Mouse (Mus musculus) CH12.LX (cell line): ENCODE data around the gene Proz. TPM values are rescaled to one million over a fixed set of nuclear protein-coding genes. Genes with fewer than 3 reads are reported as not detected.

Source experiments
- DNase-seq: peaks from one replicate; pipeline ENCODE4 v3.0.0-alpha.2; 2013; ENCODE audit errors: extremely low read depth
- H3K27ac ChIP-seq: 2 replicates; pipeline ENCODE4 v1.5.1; 2012; ENCODE audit warnings: low read depth, mild to moderate bottlenecking, control low read depth, moderate library complexity; ENCODE audit not compliant: insufficient read depth
- H3K27me3 ChIP-seq: replicated peaks from 2 replicates; pipeline ENCODE3; 2012; ENCODE audit warnings: inconsistent platforms
- H3K36me3 ChIP-seq, 2 experiments: replicated peaks in 1 of 2; 2 replicates each; pipeline versions ENCODE3 to v1.6.1; 2012; ENCODE audit warnings: inconsistent platforms in 1 of 2, low read length in 1 of 2, mild to moderate bottlenecking in 1 of 2, mixed read lengths in 1 of 2, moderate library complexity in 1 of 2; ENCODE audit not compliant: control insufficient read depth in 1 of 2, insufficient read depth in 1 of 2
- H3K4me1 ChIP-seq, 2 experiments: 2 replicates each; pipeline ENCODE4 v1.6.1; 2012; ENCODE audit warnings: inconsistent platforms in 1 of 2, moderate library complexity in 1 of 2; ENCODE audit not compliant: insufficient read depth in 2 of 2, control insufficient read depth in 1 of 2
- H3K4me2 ChIP-seq: 2 replicates; pipeline ENCODE4 v1.6.1; 2012; ENCODE audit warnings: low read depth, mild to moderate bottlenecking, control low read depth; ENCODE audit not compliant: poor library complexity, insufficient read depth, severe bottlenecking
- H3K4me3 ChIP-seq, 3 experiments: fragments of 150-350 bp in 1 of 3; sonication (generic) in 1 of 3; replicated peaks in 1 of 3; 2 replicates each; pipeline versions ENCODE3 to v1.5.1; 2011 to 2012; ENCODE audit warnings: low read depth in 2 of 3, low read length in 2 of 3, mild to moderate bottlenecking in 2 of 3, moderate library complexity in 2 of 3, control low read depth in 1 of 3, improper control_type of control experiment in 1 of 3, inconsistent platforms in 1 of 3, mixed read lengths in 1 of 3; ENCODE audit not compliant: poor library complexity in 1 of 3
- H3K79me2 ChIP-seq: replicated peaks from 2 replicates; pipeline ENCODE4 v1.6.1; 2012; ENCODE audit warnings: mild to moderate bottlenecking, moderate library complexity; ENCODE audit not compliant: control insufficient read depth, poor library complexity, insufficient read depth, severe bottlenecking; ENCODE audit errors: extremely low read depth
- H3K9ac ChIP-seq: 2 replicates; pipeline ENCODE4 v1.6.1; 2012; ENCODE audit warnings: low read depth, mild to moderate bottlenecking, control low read depth, moderate library complexity; ENCODE audit not compliant: insufficient read depth
- H3K9me3 ChIP-seq: replicated peaks from 2 replicates; pipeline ENCODE3; 2012; ENCODE audit warnings: low read length, inconsistent platforms, mixed read lengths
- BHLHE40 ChIP-seq: IDR thresholded peaks from 2 replicates; pipeline ENCODE4 v1.6.1; 2011; ENCODE audit warnings: mild to moderate bottlenecking, low read depth, low read length, improper control_type of control experiment
- CHD1 ChIP-seq: IDR thresholded peaks from 2 replicates; pipeline ENCODE4 v1.6.1; 2012; ENCODE audit warnings: low read depth, low read length, improper control_type of control experiment, inconsistent platforms
- CTCF ChIP-seq, 2 experiments: IDR thresholded peaks in 1 of 2; conservative IDR thresholded peaks in 1 of 2; 2 replicates each; pipeline ENCODE4 v1.5.1; 2011 to 2012; ENCODE audit warnings: low read depth in 2 of 2, low read length in 2 of 2, improper control_type of control experiment in 1 of 2, inconsistent platforms in 1 of 2, mild to moderate bottlenecking in 1 of 2, moderate library complexity in 1 of 2
- EP300 ChIP-seq: IDR thresholded peaks from 2 replicates; pipeline ENCODE4 v1.6.1; 2011; ENCODE audit warnings: low read length, improper control_type of control experiment
- ETS1 ChIP-seq: conservative IDR thresholded peaks from 2 replicates; pipeline ENCODE4 v1.6.1; 2012; ENCODE audit warnings: low read depth, mild to moderate bottlenecking, inconsistent platforms, low read length, improper control_type of control experiment, moderate library complexity
- GABPA ChIP-seq: IDR thresholded peaks from 2 replicates; pipeline ENCODE4 v1.6.1; 2012; ENCODE audit warnings: low read depth, low read length, improper control_type of control experiment, inconsistent platforms; ENCODE audit not compliant: insufficient replicate concordance
- IRF4 ChIP-seq: IDR thresholded peaks from 2 replicates; pipeline ENCODE4 v1.6.1; 2014; ENCODE audit warnings: low read depth, mild to moderate bottlenecking, inconsistent platforms, low read length, improper control_type of control experiment
- JUN ChIP-seq: IDR thresholded peaks from 2 replicates; pipeline ENCODE4 v1.6.1; 2011; ENCODE audit warnings: low read depth, mild to moderate bottlenecking, low read length, improper control_type of control experiment, moderate library complexity; ENCODE audit not compliant: insufficient read depth
- JUND ChIP-seq: conservative IDR thresholded peaks from 2 replicates; pipeline ENCODE4 v1.6.1; 2011; ENCODE audit warnings: low read depth, low read length, improper control_type of control experiment
- KAT2A ChIP-seq: IDR thresholded peaks from 2 replicates; pipeline ENCODE4 v1.6.1; 2012; ENCODE audit warnings: low read length, improper control_type of control experiment, inconsistent platforms; ENCODE audit not compliant: insufficient replicate concordance
- MAFK ChIP-seq: IDR thresholded peaks from 2 replicates; pipeline ENCODE4 v1.6.1; 2011; ENCODE audit warnings: low read length, improper control_type of control experiment; ENCODE audit not compliant: insufficient replicate concordance
- MEF2A ChIP-seq: IDR thresholded peaks from 2 replicates; pipeline ENCODE4 v1.6.1; 2014; ENCODE audit warnings: low read depth, mild to moderate bottlenecking, inconsistent platforms, low read length, improper control_type of control experiment, borderline replicate concordance
- MYC ChIP-seq: IDR thresholded peaks from 2 replicates; pipeline ENCODE4 v1.6.1; 2011; ENCODE audit warnings: low read depth, mild to moderate bottlenecking, improper control_type of control experiment, low read length
- ZC3H11A ChIP-seq: IDR thresholded peaks from 2 replicates; pipeline ENCODE4 v1.6.1; 2012; ENCODE audit warnings: low read depth, mild to moderate bottlenecking, inconsistent platforms, low read length, improper control_type of control experiment
- dilution Hi-C: fragments of 300-500 bp; cut with MboI; formaldehyde crosslinking; loops from 2 replicates; pipeline ENCODE4 v1.14.3; 2020; ENCODE audit warnings: low sequenced_read_pairs; ENCODE audit not compliant: extremely low pct_unique_long_range_greater_than_20kb, extremely low pct_ligation_motif_present
- in situ Hi-C: fragments of 300-500 bp; cut with MboI; formaldehyde crosslinking; loops from 3 replicates; pipeline ENCODE4 v1.14.3; 2019; ENCODE audit warnings: low sequenced_read_pairs, low pct_ligation_motif_present, low pct_unique_long_range_greater_than_20kb, mixed read lengths
- polyA plus RNA-seq: library from polyadenylated mRNA; unstranded; fragments of >175 nt; gene quantifications from 2 replicates; pipeline ENCODE4 v1.2.1, GENCODE M21; 2012; ENCODE audit warnings: low read depth; ENCODE audit not compliant: insufficient read length
- total RNA-seq, 2 experiments: library from RNA; depleted of rRNA; stranded (reverse); fragments of 300-350 nt in 1 of 2; fragments of >200 nt in 1 of 2; gene quantifications; 2 replicates each; pipeline ENCODE4 v1.2.3; 2012 to 2014

Proz gene
- total and polyA plus RNA-seq, 3 experiments, result 0.21 to 0.94 TPM; not detected in 1

GRCm38 (mm10) chr8:13109416-13109960, 48.8 kb downstream of the Proz start:
- H3K79me2 ChIP-seq, result peaks cover 2% of the 10 kb centered on the region; the same call in 1 of the 2 replicates
- no peak overlapping the region for H3K4me3 ChIP-seq
- no peak overlapping the region for H3K27ac ChIP-seq
- H3K9ac ChIP-seq, result no peak overlapping the region
- H3K4me2 ChIP-seq, result no peak overlapping the region
- DNase-seq, result no peak
- TF ChIP-seq BHLHE40 (no peak), KAT2A (no peak), CTCF (conservative IDR thresholded peaks at IDR 0.05 in 1 of 2, IDR thresholded peaks at IDR 0.05 in 1 of 2; ENCODE audit: low read depth in 2 of 2, low read length in 2 of 2) (no peak), EP300 (no peak), CHD1 (no peak), ZC3H11A (no peak), MAFK (no peak), ETS1 (no peak), MYC (no peak), IRF4 (no peak), MEF2A (no peak)
- peaks cover 3 to 34% of the 10 kb centered on the region in 2 experiments for H3K36me3 ChIP-seq
- in situ Hi-C loops, result no loop called here
- no peaks in the 10 kb centered on the region for H3K27me3 ChIP-seq
- H3K9me3 ChIP-seq, result no peaks in the 10 kb centered on the region
- H3K4me1 ChIP-seq, result peaks cover 6 to 22% of the 10 kb centered on the region in 2 experiments; a peak in 3 of 4 replicates
- dilution Hi-C loops, result no loop called here

- dilution Hi-C loops, result no loop called here
- Histone ChIP-seq H3K36me3 (peaks cover 3 to 43% of the 10 kb centered on the region in 2 experiments), H3K4me1 (peaks cover 6 to 19% of the 10 kb centered on the region in 2 experiments; a peak in 3 of 4 replicates), H3K27ac (no peak overlapping the region), H3K27me3 (no peaks in the 10 kb centered on the region), H3K4me3 (no peak overlapping the region), H3K79me2 (no peaks in the 10 kb centered on the region), H3K9ac (no peak overlapping the region), H3K4me2 (no peak overlapping the region), H3K9me3 (no peaks in the 10 kb centered on the region)
- DNase-seq, result no peak
- in situ Hi-C loops, result no loop called here
- TF ChIP-seq GABPA (no peak), JUND (no peak), ETS1 (no peak)
These were observed 51.2 kb downstream of the Proz start for GRCm38 (mm10) chr8:13111917-13112316.

- peaks cover 3 to 46% of the 10 kb centered on the region in 2 experiments for H3K36me3 ChIP-seq
- dilution Hi-C loops, result no loop called here
- no peak overlapping the region for H3K9ac ChIP-seq
- H3K4me2 ChIP-seq, result no peak overlapping the region
- no peaks in the 10 kb centered on the region for H3K9me3 ChIP-seq
- peak; percentile 60 for DNase-seq
- no peaks in the 10 kb centered on the region for H3K79me2 ChIP-seq
- no peak for TF ChIP-seq GABPA
- TF ChIP-seq JUN, result no peak
- TF ChIP-seq IRF4, result 0 out of 2 replicates have a peak, but pooled peaks have one; percentile 11
- peak; percentile 40; the same call in 1 of the 2 replicates for TF ChIP-seq EP300
- H3K27me3 ChIP-seq, result no peaks in the 10 kb centered on the region
- H3K4me1 ChIP-seq, result peaks cover 6 to 19% of the 10 kb centered on the region in 2 experiments; a peak in 3 of 4 replicates
- in situ Hi-C loops, result no loop called here
- H3K4me3 ChIP-seq, result no peak overlapping the region
- no peak overlapping the region for H3K27ac ChIP-seq
These were observed 52.5 kb downstream of the Proz start for GRCm38 (mm10) chr8:13113232-13113631.
